19 mouse cellular contexts compared by ENCODE assay signal in the genomic region with DNA sequence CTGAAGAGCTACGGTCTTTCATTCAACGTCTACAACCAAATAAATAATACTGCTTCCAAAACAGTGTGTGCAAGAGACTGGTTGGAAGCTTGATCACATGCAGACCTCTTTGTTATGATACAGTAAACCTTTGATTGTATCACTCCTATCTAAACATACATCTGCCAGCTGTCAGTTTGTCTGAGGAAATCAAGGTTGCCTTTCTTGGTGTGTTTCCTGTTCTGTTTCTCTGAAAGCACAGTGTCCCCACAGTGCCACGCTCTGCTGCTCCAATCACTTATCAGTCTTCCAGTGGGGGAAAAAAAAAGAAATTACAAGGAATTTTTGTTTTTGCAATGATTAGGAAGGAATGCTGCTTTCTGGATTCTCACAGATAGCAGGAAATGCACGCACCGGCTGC.
DNase-seq lines count a peak whose midpoint lies in the region; ATAC-seq lines count a peak whose summit lies in the region.
"Had no signal": no experiment of that assay in that cellular context is flagged by ENCODE, and none has a peak within 500 bp of the region (broad histone marks: within the 10 kb centered on the region; RNA-seq: fewer than 3 reads in every experiment).

No protein-coding gene starts in this region.

- no peaks in the 10 kb centered on the region for H3K36me3 ChIP-seq in kidney, embryonic 14.5 days (ENCODE audit: control insufficient read depth, insufficient read depth, low read length)
- H3K36me3 ChIP-seq in neural tube, embryonic 13.5 days = no peaks in the 10 kb centered on the region
- H3K36me3 ChIP-seq in neural tube, embryonic 15.5 days = no peaks in the 10 kb centered on the region
- H3K36me3 ChIP-seq in embryonic facial prominence, embryonic 12.5 days = no peaks in the 10 kb centered on the region
- no peaks in the 10 kb centered on the region for H3K36me3 ChIP-seq in limb, embryonic 13.5 days
- H3K36me3 ChIP-seq: liver, embryonic 13.5 days; neural tube, embryonic 12.5 days had no signal

- no peak overlapping the region for H3K9ac ChIP-seq in kidney, embryonic 14.5 days (ENCODE audit: low read depth, low read length)
- no peak overlapping the region for H3K9ac ChIP-seq in neural tube, embryonic 13.5 days
- no peak overlapping the region for H3K9ac ChIP-seq in neural tube, embryonic 15.5 days (replicated peaks)
- no peak overlapping the region for H3K9ac ChIP-seq in embryonic facial prominence, embryonic 12.5 days
- H3K9ac ChIP-seq in limb, embryonic 13.5 days = no peak overlapping the region
- H3K9ac ChIP-seq: forebrain, embryonic 13.5 days; hindbrain, embryonic 14.5 days; liver, embryonic 13.5 days; neural tube, embryonic 12.5 days had no signal

- H3K27ac ChIP-seq in kidney, embryonic 14.5 days (ENCODE audit: low read depth, low read length) = peak overlapping the region; percentile 67; the same call in 1 of the 2 replicates
- peak overlapping the region; percentile 33; the same call in 1 of the 2 replicates for H3K27ac ChIP-seq in neural tube, embryonic 13.5 days (replicated peaks)
- H3K27ac ChIP-seq in neural tube, embryonic 15.5 days (replicated peaks) = no peak overlapping the region; the same call in 1 of the 2 replicates
- peak overlapping the region; percentile 23; the same call in 1 of the 2 replicates for H3K27ac ChIP-seq in embryonic facial prominence, embryonic 12.5 days
- no peak overlapping the region for H3K27ac ChIP-seq in limb, embryonic 13.5 days
- H3K27ac ChIP-seq: forebrain, embryonic 13.5 days; hindbrain, embryonic 14.5 days; liver, embryonic 13.5 days; neural tube, embryonic 12.5 days had no signal

- H3K27me3 ChIP-seq in kidney, embryonic 14.5 days (ENCODE audit: control insufficient read depth, insufficient read depth, low read length) = no peaks in the 10 kb centered on the region
- H3K27me3 ChIP-seq in neural tube, embryonic 13.5 days = no peaks in the 10 kb centered on the region
- no peaks in the 10 kb centered on the region for H3K27me3 ChIP-seq in neural tube, embryonic 15.5 days (replicated peaks)
- no peaks in the 10 kb centered on the region for H3K27me3 ChIP-seq in embryonic facial prominence, embryonic 12.5 days
- no peaks in the 10 kb centered on the region for H3K27me3 ChIP-seq in limb, embryonic 13.5 days
- H3K27me3 ChIP-seq: CH12.LX; forebrain, embryonic 13.5 days; liver, embryonic 13.5 days; megakaryocyte, embryonic 14.5 days; neural tube, embryonic 12.5 days had no signal

- H3K4me1 ChIP-seq in kidney, embryonic 14.5 days (ENCODE audit: control insufficient read depth, insufficient read depth, low read length) = peaks cover 10% of the 10 kb centered on the region; the same call in 1 of the 2 replicates
- no peaks in the 10 kb centered on the region for H3K4me1 ChIP-seq in neural tube, embryonic 13.5 days (replicated peaks)
- H3K4me1 ChIP-seq in neural tube, embryonic 15.5 days = no peaks in the 10 kb centered on the region
- peaks cover 4% of the 10 kb centered on the region; the same call in 1 of the 2 replicates for H3K4me1 ChIP-seq in embryonic facial prominence, embryonic 12.5 days
- H3K4me1 ChIP-seq in limb, embryonic 13.5 days = 0 out of 2 replicates have a peak, but pooled peaks cover 6% of the 10 kb centered on the region
- H3K4me1 ChIP-seq: forebrain, embryonic 13.5 days; liver, embryonic 13.5 days; megakaryocyte, embryonic 14.5 days; neural tube, embryonic 12.5 days had no signal

- no peak for DNase-seq in kidney, postnatal 25 days
- DNase-seq in layer of hippocampus, postnatal 10 days (ENCODE audit: low spot score in 2 of 2) = no peak
- DNase-seq: adrenal gland, postnatal 14 days; cerebellum, adult 9-11 months; kidney, adult 8-10 months; left cerebral cortex, postnatal 4 days; liver, embryonic 13.5 days; right cerebral cortex, postnatal 4 days; thymus, adult 18-20 months had no signal

- H3K9me3 ChIP-seq in kidney, embryonic 14.5 days (ENCODE audit: control insufficient read depth, low read length) = no peaks in the 10 kb centered on the region
- no peaks in the 10 kb centered on the region for H3K9me3 ChIP-seq in neural tube, embryonic 13.5 days
- no peaks in the 10 kb centered on the region for H3K9me3 ChIP-seq in neural tube, embryonic 15.5 days (replicated peaks)
- no peaks in the 10 kb centered on the region for H3K9me3 ChIP-seq in embryonic facial prominence, embryonic 12.5 days
- no peaks in the 10 kb centered on the region for H3K9me3 ChIP-seq in limb, embryonic 13.5 days
- H3K9me3 ChIP-seq: forebrain, embryonic 13.5 days; liver, embryonic 13.5 days; megakaryocyte, embryonic 14.5 days; neural tube, embryonic 12.5 days had no signal

- 29% methylated on average over 5 of the region's 5 CpGs for WGBS in kidney, embryonic 14.5 days
- WGBS in neural tube, embryonic 13.5 days = 67% methylated on average over 5 of the region's 5 CpGs
- 53% methylated on average over 5 of the region's 5 CpGs for WGBS in neural tube, embryonic 15.5 days
- WGBS in embryonic facial prominence, embryonic 12.5 days = 28% methylated on average over 5 of the region's 5 CpGs
- WGBS in limb, embryonic 13.5 days = 30% methylated on average over 5 of the region's 5 CpGs

- peak overlapping the region; percentile 12; the same call in 1 of the 2 replicates for H3K4me2 ChIP-seq in kidney, embryonic 14.5 days (replicated peaks; ENCODE audit: low read depth, low read length)
- no peak overlapping the region for H3K4me2 ChIP-seq in neural tube, embryonic 13.5 days
- H3K4me2 ChIP-seq in neural tube, embryonic 15.5 days = no peak overlapping the region
- H3K4me2 ChIP-seq in embryonic facial prominence, embryonic 12.5 days (replicated peaks) = no peak overlapping the region
- H3K4me2 ChIP-seq in limb, embryonic 13.5 days (replicated peaks) = 0 out of 2 replicates have a peak overlapping the region, but pooled peaks have one; percentile 14
- H3K4me2 ChIP-seq: forebrain, embryonic 13.5 days; hindbrain, embryonic 14.5 days; liver, embryonic 13.5 days; neural tube, embryonic 12.5 days had no signal

- H3K4me3 ChIP-seq in kidney, embryonic 14.5 days (ENCODE audit: low read length) = no peak overlapping the region
- H3K4me3 ChIP-seq in neural tube, embryonic 13.5 days = no peak overlapping the region
- H3K4me3 ChIP-seq in neural tube, embryonic 15.5 days (replicated peaks) = no peak overlapping the region
- H3K4me3 ChIP-seq in embryonic facial prominence, embryonic 12.5 days = no peak overlapping the region
- H3K4me3 ChIP-seq in limb, embryonic 13.5 days = no peak overlapping the region
- H3K4me3 ChIP-seq: forebrain, embryonic 13.5 days; liver, embryonic 13.5 days; megakaryocyte, embryonic 14.5 days; neural tube, embryonic 12.5 days had no signal

- peak; percentile 81 for ATAC-seq in kidney, embryonic 14.5 days (ENCODE audit: low FRiP score, low TSS enrichment)
- ATAC-seq in neural tube, embryonic 13.5 days (ENCODE audit: low read depth) = no peak
- ATAC-seq in neural tube, embryonic 15.5 days (ENCODE audit: low FRiP score) = no peak
- ATAC-seq in embryonic facial prominence, embryonic 12.5 days (ENCODE audit: insufficient number of reproducible peaks, insufficient read depth, low FRiP score, low TSS enrichment) = no peak
- ATAC-seq in limb, embryonic 13.5 days (ENCODE audit: low FRiP score, low read depth) = no peak
- ATAC-seq: forebrain, embryonic 13.5 days had no signal

Comparison
In these comparisons a context has a peak if more than half of its experiments do, and no peak if none do; other contexts are left out.
1. H3K27ac ChIP-seq: peak in kidney, embryonic 14.5 days (single experiment), neural tube, embryonic 13.5 days (single experiment) and embryonic facial prominence, embryonic 12.5 days (single experiment); none in neural tube, embryonic 15.5 days (single experiment) and limb, embryonic 13.5 days (single experiment).
2. H3K4me2 ChIP-seq: peak in kidney, embryonic 14.5 days (single experiment) and limb, embryonic 13.5 days (single experiment); none in neural tube, embryonic 13.5 days (single experiment), neural tube, embryonic 15.5 days (single experiment) and embryonic facial prominence, embryonic 12.5 days (single experiment).